Mouse (Mus musculus): ENCODE results near the gene Fyn.
A peak's percentile ranks its signal among the peaks of the same experiment; 100 is the strongest.

Fyn gene

DNA sequence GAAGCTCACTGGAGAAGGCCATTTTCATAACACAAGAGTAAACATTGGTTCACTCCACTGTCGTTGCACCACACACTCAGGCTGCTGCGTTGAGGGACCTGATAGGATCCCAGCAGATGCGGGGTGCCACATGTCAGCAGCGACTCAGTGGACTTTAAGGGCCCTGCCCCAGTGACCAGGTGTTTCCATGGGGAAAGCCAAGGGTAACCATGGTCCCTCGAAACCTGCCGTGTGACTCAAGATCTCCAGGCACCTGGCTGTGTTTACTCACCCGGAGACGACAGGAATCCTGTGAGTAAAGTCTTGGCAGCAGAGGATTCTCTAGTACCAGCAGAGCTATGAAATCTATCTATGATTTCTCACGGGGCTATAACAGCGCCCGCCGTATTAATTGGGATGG, 198.2 kb downstream of the Fyn start:
- no peak for ATAC-seq (ENCODE audit: low TSS enrichment)

- ATAC-seq (ENCODE audit: low TSS enrichment) = no peak
These were observed 200.3 kb downstream of the Fyn start for GRCm38 (mm10) chr10:39568991-39569390.

DNA sequence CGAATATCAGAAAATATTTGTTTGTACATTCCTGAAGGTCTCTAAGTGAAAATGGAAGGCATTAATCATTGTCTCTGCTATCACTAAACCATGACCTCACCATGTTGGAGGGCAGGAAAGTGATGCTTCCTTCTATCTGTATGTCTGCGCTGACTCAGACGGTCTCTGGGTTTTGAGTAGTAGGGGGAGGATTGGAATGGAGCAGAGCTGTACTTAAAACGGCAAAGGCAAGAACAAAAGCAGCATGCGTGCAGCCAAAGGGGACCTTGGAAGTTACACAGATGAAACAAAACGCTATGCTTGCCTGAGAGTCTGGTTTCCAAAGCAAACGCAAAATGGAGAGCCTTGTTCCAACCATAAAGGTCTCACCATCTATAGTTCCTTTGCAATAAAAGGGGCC, 202.4 kb downstream of the Fyn start:
- ATAC-seq (ENCODE audit: low TSS enrichment) = no peak

DNA sequence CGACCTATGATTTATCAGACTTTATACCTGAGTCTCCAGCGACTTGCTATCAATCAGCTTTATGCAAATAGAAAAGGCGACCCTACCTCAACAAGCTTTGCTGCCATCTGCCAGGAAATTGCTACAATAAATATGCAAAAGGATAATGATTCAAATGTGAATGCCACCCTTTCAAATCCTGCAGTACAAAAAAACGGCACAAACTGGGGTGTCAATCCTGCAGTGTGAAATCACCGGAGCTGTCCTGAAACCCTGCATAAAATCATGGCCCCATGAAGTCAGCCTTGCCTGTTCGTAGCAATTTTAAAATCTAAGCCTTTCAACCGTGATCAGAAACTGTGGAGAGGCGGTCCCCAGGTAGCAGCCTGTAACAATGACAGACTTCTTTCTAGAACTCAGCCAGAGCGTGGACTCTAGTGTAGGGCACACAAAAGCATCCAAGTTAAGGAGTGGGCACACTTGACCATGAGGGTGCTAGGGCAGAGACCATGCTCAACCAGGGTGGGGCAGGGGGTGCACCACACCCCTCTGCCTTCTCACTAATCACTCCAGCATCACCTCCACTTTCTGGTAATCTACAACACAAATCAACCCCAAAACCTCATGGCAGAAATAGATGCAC, 203.5 kb downstream of the Fyn start:
- peak; percentile 1; the same call in 1 of the 2 replicates for ATAC-seq (ENCODE audit: low TSS enrichment)

GRCm38 (mm10) chr10:39572672-39573051, 204.0 kb downstream of the Fyn start:
- ATAC-seq (ENCODE audit: low TSS enrichment) = peak; percentile 75

DNA sequence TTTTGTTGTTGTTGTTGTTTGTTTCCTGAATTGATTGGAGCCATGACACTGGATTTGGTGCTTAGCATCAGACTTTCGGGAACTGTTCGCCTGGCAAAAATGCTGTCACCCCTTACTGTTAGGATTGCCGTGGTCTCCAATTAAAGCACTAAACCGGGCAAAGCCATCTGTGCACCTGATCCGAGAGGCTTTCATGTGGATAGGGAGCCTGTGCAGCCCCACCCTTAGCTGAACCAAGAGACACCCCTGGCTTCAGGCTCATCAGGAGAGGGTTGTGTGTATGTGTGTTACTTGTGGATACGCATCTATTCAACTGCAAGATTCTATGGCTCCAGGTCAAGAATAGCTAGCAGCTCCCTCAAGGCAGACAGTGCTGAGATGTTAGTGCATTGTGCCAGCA, 207.8 kb downstream of the Fyn start:
- no peak for ATAC-seq (ENCODE audit: low TSS enrichment)

GRCm38 (mm10) chr10:39580477-39580876, 211.8 kb downstream of the Fyn start:
- ATAC-seq (ENCODE audit: low TSS enrichment) = no peak

- no peak for ATAC-seq (ENCODE audit: low TSS enrichment)
These were observed 213.7 kb downstream of the Fyn start for GRCm38 (mm10) chr10:39582385-39582784.

DNA sequence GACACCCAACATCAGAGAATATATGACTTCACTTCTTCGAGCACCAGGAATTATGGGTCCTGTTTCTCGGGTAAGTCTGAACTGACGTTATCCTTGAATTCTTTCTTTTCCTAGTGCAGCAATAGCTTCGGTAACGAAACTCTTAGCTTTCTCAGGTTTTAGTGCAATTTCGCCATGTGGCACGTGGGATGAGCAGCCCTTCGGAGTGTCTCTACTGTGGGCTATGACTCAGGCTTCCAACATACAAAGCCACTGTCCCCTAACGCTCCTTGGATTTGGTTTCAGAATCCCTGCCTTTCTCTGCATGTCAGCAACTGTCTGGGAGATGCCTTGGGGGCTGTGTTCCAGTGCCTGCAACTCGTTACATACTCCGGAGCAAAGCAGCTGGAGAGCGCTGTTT, 215.1 kb downstream of the Fyn start:
- ATAC-seq (ENCODE audit: low TSS enrichment) = peak; percentile 90

DNA sequence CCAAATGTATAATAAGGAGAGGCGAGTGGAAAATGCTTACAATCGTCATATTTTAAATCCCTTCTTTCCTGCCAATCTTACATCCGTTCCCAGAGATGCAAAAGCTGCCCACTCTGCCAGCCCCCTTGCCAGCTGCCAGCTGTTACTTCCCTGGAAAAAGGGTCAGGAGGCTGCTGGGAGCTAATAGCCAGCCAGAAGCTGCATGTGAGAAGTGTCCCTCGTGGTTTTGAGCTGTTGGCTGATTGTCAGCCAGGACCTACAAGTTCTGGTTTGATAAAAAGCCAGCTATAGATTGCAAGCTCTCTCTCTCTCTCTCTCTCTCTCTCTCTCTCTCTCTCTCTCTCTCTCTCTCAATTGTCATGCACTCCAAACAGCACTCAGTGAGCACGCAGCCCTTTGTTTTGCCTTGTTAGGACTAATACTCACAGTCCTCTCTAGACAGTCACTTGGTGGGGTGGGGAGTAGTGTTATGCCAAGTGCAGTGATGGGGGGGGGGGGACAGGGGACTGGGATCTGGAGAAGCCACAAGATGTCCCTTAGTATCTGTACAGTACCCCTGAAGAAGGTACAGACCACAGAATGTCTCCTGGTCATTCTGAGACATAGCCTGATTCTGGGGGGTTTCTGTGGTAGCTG, 218.8 kb downstream of the Fyn start:
- ATAC-seq (ENCODE audit: low TSS enrichment) = peak; percentile 24; the same call in 1 of the 2 replicates

DNA sequence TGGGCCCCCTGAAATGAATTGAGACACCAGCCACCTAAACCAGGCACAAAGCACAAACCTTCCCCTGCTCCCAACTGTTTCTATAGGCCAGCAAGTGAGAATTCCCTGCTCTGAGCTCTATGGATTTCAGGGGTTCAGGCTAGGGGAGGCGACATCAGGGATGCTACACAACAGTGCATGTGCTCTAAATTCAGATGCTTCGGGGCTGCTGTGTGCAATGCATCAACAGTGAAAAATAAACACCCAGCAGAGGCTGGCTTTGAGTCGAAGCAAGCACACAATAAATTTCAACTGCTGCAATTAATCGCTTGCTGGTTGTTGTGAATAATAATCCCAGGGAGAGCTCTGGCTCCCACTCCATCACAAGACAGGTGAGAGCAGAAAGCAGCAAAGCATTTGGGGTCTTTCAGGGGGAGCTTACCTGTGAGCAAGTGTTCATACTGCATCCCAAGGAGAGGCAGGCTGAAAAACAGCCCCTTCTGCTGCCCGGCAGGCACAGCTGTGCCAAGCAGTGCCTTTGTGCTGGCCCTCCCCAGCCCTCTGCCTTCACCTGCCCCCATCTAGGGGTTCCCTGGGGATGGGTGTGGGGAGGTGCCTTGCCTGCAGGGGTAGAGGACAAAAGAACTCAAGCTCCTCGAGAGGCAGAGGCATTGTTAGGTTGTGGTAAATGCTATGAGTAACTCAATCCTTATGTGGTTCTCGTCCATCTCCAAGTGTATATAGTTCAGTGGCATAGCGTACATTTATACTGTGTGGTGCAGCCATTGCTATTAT, 219.5 kb downstream of the Fyn start:
- ATAC-seq (ENCODE audit: low TSS enrichment) = no peak

GRCm38 (mm10) chr10:39589765-39590546, 221.3 kb downstream of the Fyn start:
- no peak for ATAC-seq (ENCODE audit: low TSS enrichment)

- no peak for ATAC-seq (ENCODE audit: low TSS enrichment)
These were observed 222.0 kb downstream of the Fyn start for GRCm38 (mm10) chr10:39590629-39591028.

DNA sequence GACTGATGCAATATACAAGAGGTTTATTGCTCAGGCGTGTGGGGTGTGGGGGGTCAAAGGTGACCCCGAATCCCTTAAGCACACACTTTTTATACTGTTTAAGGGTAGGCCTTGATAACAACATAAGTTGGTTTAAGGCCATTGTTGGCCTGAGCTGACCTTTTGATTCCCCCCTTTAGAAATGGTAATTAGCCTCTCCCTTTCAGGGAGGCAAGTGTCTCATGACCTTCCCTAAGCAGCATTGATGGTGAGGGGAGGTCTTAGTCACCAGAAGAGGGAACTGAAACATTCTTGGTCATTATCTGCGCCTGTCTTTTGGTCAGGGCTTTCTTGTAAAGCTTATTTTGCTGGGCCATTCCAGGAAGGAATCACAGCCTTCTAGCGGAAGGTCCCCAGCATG, 223.8 kb downstream of the Fyn start:
- ATAC-seq (ENCODE audit: low TSS enrichment) = no peak

DNA sequence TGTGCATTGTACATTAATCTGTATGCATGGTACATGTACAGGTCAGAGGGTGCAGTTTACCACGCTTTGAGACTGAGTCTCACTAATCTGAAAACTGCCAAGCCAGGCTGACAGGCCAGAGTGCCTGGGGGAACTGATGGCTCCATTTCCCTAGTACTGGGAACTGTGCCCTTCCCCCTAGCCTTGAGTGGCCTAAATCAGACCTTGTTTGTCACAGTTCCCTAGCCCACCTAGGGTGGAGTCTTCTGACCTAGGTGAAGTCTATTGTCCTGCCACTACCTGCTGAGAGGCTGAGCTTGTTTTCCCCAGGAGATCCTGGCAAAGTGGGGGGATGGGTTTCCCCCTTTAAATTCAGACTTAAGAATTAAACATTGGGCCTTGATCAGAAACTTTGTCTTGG, 226.1 kb downstream of the Fyn start:
- no peak for ATAC-seq (ENCODE audit: low TSS enrichment)

DNA sequence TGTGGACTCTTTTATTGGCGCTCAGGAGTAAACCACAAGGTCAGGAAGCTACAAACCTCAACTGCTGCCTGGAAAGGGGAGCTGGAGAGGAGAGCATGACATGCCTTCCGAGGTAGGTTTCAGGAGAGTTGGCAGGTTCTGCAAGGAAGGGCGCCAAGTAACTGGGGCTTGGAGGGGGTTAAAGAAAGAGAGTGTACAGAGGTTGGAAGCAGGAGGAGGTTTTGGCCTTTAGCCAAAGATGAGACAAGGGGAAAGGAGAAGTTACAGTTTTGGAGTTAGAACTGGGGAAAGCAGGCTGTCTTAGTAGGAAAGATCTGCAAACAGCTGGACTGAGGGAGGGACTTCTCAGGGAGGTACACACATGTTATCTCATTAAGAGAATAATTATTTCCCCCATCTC, 227.2 kb downstream of the Fyn start:
- no peak for ATAC-seq (ENCODE audit: low TSS enrichment)

- ATAC-seq (ENCODE audit: low TSS enrichment) = no peak; the same call in 1 of the 2 replicates
These were observed 228.6 kb downstream of the Fyn start for GRCm38 (mm10) chr10:39597116-39597791.

DNA sequence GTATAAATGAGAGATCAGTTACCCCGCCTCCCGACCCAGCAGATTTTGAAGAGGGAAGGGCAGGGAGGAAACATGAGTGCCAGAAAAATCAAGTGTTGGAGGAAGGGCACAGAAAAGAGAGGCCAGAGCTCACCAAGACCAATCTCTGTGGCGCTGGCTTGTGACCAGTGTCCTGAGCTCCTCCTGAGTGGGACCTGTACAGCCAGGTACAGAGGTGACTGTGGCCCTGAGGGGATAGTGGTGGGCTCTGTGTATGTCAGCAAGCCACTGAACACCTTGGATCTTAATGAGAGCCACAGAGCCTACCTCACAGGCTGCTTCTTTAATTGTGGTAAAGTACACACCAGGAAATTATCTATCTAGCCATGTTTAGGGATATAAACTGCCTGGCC, 229.1 kb downstream of the Fyn start:
- ATAC-seq (ENCODE audit: low TSS enrichment) = no peak

GRCm38 (mm10) chr10:39599601-39600000, 230.9 kb downstream of the Fyn start:
- ATAC-seq (ENCODE audit: low TSS enrichment) = no peak

DNA sequence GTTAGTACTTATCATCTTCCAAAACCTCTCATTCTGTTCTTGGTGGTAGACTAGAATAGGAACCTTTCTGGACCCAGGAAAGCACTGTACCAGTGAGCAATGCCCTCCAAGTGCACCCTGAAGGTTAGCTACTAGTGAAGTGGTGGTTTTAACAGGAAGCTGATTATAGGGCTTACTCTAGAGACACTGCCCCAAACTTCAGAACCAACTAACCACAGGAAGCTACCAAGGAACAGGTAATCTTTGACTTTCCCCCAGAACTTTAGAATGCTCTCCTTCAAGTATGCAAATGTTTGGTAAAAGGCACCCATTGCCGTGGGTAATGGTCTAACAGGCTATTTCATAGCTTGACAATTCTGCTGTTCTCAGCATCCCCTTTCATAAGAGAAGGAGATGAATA, 231.5 kb downstream of the Fyn start:
- no peak for ATAC-seq (ENCODE audit: low TSS enrichment)

DNA sequence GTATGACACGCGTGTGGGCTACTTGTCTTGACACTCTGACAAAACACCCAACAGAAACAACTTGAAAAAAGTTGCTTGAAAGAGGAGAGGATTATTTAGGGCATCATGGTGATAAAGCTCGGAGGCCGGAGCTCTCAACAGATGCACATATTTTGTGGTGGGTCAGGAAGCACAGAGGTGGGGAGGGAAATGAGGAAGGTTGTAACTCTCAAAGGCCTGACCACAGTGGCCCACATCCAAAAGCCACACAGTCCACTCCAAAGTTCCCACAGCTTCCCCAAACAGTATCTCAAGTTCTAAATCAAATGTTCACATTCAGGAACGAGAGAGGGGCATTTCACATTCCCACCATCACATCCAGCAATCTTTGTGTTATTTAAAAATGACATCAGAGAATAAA, 232.4 kb downstream of the Fyn start:
- no peak for ATAC-seq (ENCODE audit: low TSS enrichment)

- no peak for ATAC-seq (ENCODE audit: low TSS enrichment)
These were observed 237.8 kb downstream of the Fyn start for GRCm38 (mm10) chr10:39606434-39606833.

Data from frontal cortex, adult (tissue).